Mouse (Mus musculus) cerebellum, adult 11-12 months (tissue): ENCODE measurements at regions not wholly inside any gene's neighbourhood (a gene's known extent, or its start where the extent isn't known, plus 50 kb on each side); places are given as distances from the start of the nearest gene placed in this dataset.

Experiments
- DNase-seq: peaks from one replicate; pipeline ENCODE4 v3.0.0; 2022

DNA sequence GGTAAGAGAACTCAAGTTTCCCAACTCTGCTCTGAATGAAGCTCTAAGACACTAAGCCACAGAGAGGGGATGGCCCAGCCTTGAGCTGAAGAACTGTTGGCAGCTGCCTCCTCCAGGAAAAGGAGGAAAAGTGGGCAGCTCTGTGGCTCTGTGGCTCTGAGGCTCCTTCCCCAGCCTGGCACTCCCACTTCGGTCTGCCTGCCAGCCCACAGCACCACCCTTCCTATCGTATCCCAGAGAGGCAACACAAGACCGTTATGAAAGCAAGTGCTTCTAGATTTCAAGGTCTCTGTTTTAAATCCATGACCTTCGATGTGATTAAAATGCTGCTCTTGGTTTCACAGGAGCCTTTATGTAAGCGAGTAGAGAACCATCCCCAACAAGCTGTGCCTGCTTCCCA is 53.5 kb upstream of the Kcna5 start:
- DNase-seq = no peak

DNA sequence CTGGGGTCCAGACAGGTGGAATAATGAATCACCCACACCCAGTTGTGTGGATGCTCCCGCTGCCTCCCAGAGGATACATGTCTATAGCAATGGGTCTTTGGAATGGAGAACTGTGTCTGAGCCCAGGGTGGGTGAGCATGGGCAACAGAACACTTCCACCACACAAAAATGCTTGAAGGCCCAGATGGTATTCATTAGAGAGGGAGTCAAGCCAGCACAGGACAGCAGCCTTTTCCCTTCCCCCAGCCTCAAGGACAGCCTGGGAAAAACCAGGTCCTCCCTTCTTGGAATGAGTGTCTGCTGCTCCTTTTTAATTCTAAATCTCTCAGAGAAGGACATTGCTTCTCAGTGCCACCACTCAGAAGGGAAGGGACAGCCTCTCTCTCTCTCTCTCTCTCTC is 52.3 kb upstream of the Kcna5 start:
- no peak for DNase-seq

DNA sequence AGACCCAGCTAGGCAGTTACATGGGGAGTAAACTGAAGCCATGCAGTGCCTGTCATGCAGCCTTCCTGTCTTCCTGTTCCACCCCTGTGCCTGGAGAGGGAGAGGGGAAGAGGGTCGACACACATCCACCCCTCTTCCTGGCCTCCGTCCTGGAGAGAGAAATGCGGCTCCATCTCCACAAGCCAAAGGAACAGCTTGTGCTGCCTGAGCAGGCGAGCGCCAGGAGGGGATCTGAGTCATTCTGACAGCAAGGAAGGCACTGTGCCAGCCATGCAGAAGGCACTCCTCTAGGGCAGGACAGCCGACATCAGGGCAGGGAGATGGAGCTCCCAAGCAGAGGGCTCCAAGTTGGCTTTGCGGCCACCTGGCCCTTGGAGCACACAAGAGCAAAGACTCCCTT is 50.6 kb upstream of the Kcna5 start:
- DNase-seq = peak; percentile 99
